Comparison of ENCODE assay signal across 30 mouse cellular contexts in the genomic region with DNA sequence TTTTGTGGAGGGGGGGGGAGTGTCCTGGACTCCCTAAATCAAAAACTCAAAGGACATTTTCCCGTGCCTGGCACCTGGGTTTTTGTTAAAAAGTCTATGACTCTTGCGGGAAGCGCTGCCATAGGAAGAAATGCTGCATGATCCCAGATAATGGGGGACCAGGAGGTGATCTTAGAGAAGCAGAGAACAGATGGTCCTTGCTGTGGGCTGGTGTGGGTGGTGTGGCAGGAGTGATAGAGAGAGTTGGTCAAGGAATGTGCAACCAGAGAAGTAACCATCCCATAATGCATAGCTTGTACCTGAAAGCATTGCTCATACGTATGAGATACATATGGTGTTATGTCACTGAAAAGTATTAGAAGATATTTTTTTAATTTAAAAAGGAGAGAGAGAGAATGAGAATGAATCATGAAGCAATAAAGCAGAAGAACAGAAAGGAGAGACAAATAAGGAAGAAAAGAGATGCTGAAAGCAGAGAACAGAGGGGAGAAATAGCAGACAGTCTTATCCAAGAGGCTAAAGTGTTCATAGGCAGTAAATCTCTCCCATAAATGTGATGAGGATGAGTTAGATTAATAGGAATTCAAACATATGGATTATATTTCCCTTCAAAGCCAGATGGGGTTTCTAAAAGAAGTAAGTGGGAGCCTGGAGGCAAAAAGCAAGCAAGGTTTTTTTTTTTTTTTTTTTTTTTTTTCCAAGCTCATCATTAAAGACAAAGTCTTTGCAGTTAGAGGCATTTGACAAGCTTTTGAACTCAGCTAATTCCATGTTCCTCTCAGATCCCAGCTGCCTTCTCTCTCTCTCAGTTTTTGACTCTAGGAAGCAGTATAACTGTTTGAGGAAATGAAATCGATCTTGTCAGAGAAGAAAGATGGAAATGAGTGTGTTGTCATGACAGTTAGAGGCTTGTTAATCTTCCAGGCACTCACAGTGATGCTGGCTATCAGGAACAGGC.
DNase-seq lines count a peak whose midpoint lies in the region; ATAC-seq and TF ChIP-seq lines count a peak whose summit lies in the region.
"Had no signal": no experiment of that assay in that cellular context is flagged by ENCODE, and none has a peak within 500 bp of the region (broad histone marks: within the 10 kb centered on the region; RNA-seq: fewer than 3 reads in every experiment).

No protein-coding gene starts in this region.

- TF ChIP-seq POLR2A in cortical plate, adult 2 months (IDR thresholded peaks at IDR 0.05; ENCODE audit: extremely low read depth, insufficient read depth, low read length) = no peak

- no peak overlapping the region for H3K27ac ChIP-seq in kidney, postnatal 0 days
- H3K27ac ChIP-seq in midbrain, embryonic 14.5 days (replicated peaks; ENCODE audit: low read depth, low read length) = no peak overlapping the region
- H3K27ac ChIP-seq in midbrain, embryonic 16.5 days (ENCODE audit: low read length) = no peak overlapping the region
- peak overlapping the region; percentile 45; the same call in 1 of the 2 replicates for H3K27ac ChIP-seq in cortical plate, adult 2 months (ENCODE audit: insufficient read depth, low read length)
- H3K27ac ChIP-seq: embryonic facial prominence, embryonic 12.5 days; forebrain, embryonic 12.5 days; heart, embryonic 10.5 days; hindbrain, embryonic 12.5 days; limb, embryonic 13.5 days; liver, embryonic 12.5 days; macrophage; midbrain, embryonic 13.5 days had no signal

- no peaks in the 10 kb centered on the region for H3K36me3 ChIP-seq in kidney, postnatal 0 days (ENCODE audit: insufficient read depth, low read length)
- H3K36me3 ChIP-seq in midbrain, embryonic 14.5 days (ENCODE audit: control insufficient read depth, insufficient read depth, low read length) = no peaks in the 10 kb centered on the region
- H3K36me3 ChIP-seq in midbrain, embryonic 16.5 days (ENCODE audit: control insufficient read depth, insufficient read depth, low read length) = no peaks in the 10 kb centered on the region
- H3K36me3 ChIP-seq: embryonic facial prominence, embryonic 12.5 days; forebrain, embryonic 12.5 days; G1E; heart, embryonic 10.5 days; hindbrain, embryonic 12.5 days; limb, embryonic 13.5 days; liver, embryonic 12.5 days; midbrain, embryonic 13.5 days had no signal

- ATAC-seq in kidney, postnatal 0 days (replicated peaks; ENCODE audit: low FRiP score, low read depth) = no peak
- ATAC-seq in midbrain, embryonic 14.5 days (ENCODE audit: low FRiP score, low TSS enrichment) = no peak
- no peak for ATAC-seq in midbrain, embryonic 16.5 days
- ATAC-seq: forebrain, postnatal 0 days; intestine, embryonic 16.5 days; liver, embryonic 12.5 days; liver, postnatal 0 days; lung, postnatal 0 days; midbrain, embryonic 13.5 days had no signal

- H3K4me2 ChIP-seq in kidney, postnatal 0 days (ENCODE audit: low read length) = no peak overlapping the region
- H3K4me2 ChIP-seq in midbrain, embryonic 14.5 days (ENCODE audit: low read length) = no peak overlapping the region
- H3K4me2 ChIP-seq in midbrain, embryonic 16.5 days (ENCODE audit: low read length) = no peak overlapping the region
- H3K4me2 ChIP-seq: embryonic facial prominence, embryonic 12.5 days; forebrain, embryonic 12.5 days; hindbrain, embryonic 12.5 days; limb, embryonic 13.5 days; liver, embryonic 12.5 days; midbrain, embryonic 13.5 days had no signal

- no peaks in the 10 kb centered on the region for H3K4me1 ChIP-seq in kidney, postnatal 0 days (replicated peaks; ENCODE audit: insufficient read depth, low read length)
- no peaks in the 10 kb centered on the region for H3K4me1 ChIP-seq in midbrain, embryonic 14.5 days (ENCODE audit: control insufficient read depth, insufficient read depth, low read length)
- no peaks in the 10 kb centered on the region for H3K4me1 ChIP-seq in midbrain, embryonic 16.5 days (ENCODE audit: control insufficient read depth, insufficient read depth, low read length)
- H3K4me1 ChIP-seq in cortical plate, adult 2 months (ENCODE audit: control insufficient read depth, insufficient read depth, low read length) = peaks cover 5% of the 10 kb centered on the region
- H3K4me1 ChIP-seq: forebrain, embryonic 12.5 days; hindbrain, embryonic 12.5 days; limb, embryonic 13.5 days; liver, embryonic 12.5 days; midbrain, embryonic 13.5 days had no signal

- H3K9ac ChIP-seq in kidney, postnatal 0 days (ENCODE audit: low read depth, low read length) = no peak overlapping the region
- no peak overlapping the region for H3K9ac ChIP-seq in midbrain, embryonic 14.5 days (replicated peaks; ENCODE audit: low read length)
- no peak overlapping the region for H3K9ac ChIP-seq in midbrain, embryonic 16.5 days (ENCODE audit: low read depth, low read length)
- H3K9ac ChIP-seq: embryonic facial prominence, embryonic 12.5 days; forebrain, embryonic 12.5 days; forebrain, postnatal 0 days; hindbrain, embryonic 12.5 days; limb, embryonic 13.5 days; liver, embryonic 12.5 days; liver, postnatal 0 days; midbrain, embryonic 13.5 days had no signal

- no peaks in the 10 kb centered on the region for H3K9me3 ChIP-seq in kidney, postnatal 0 days (replicated peaks; ENCODE audit: low read length)
- H3K9me3 ChIP-seq in midbrain, embryonic 14.5 days (ENCODE audit: control insufficient read depth, low read length) = no peaks in the 10 kb centered on the region
- H3K9me3 ChIP-seq in midbrain, embryonic 16.5 days (replicated peaks; ENCODE audit: control insufficient read depth, low read length, poor library complexity, severe bottlenecking) = no peaks in the 10 kb centered on the region
- H3K9me3 ChIP-seq: embryonic facial prominence, embryonic 12.5 days; forebrain, embryonic 12.5 days; G1E; heart, embryonic 10.5 days; hindbrain, embryonic 12.5 days; limb, embryonic 13.5 days; liver, embryonic 12.5 days; midbrain, embryonic 13.5 days had no signal

- peak; percentile 60 for DNase-seq in kidney, postnatal 0 days (ENCODE audit: low spot score)
- DNase-seq in kidney, postnatal 25 days = no peak
- DNase-seq in midbrain, embryonic 14.5 days = peak; percentile 2
- DNase-seq in ovary, postnatal 10 days (ENCODE audit: low spot score) = no peak
- DNase-seq in adrenal gland, postnatal 14 days = no peak
- DNase-seq: cerebellum, adult 8-10 months; cerebellum, postnatal 25 days; forebrain, postnatal 0 days; gastrocnemius, postnatal 14 days; heart, postnatal 36 days; kidney, adult 8-10 months; kidney, postnatal 36 days; layer of hippocampus, postnatal 36 days; liver, postnatal 0 days; right cerebral cortex, adult 18-20 months; spleen, adult 18-20 months; thymus, postnatal 14 days had no signal

- no peak overlapping the region for H3K4me3 ChIP-seq in kidney, postnatal 0 days (replicated peaks; ENCODE audit: low read depth, low read length)
- H3K4me3 ChIP-seq in midbrain, embryonic 14.5 days (replicated peaks; ENCODE audit: low read depth, low read length) = no peak overlapping the region
- H3K4me3 ChIP-seq in midbrain, embryonic 16.5 days (ENCODE audit: low read depth, low read length) = no peak overlapping the region
- no peak overlapping the region for H3K4me3 ChIP-seq in cortical plate, adult 2 months (ENCODE audit: insufficient read depth, low read length)
- H3K4me3 ChIP-seq: embryonic facial prominence, embryonic 12.5 days; forebrain, embryonic 12.5 days; heart, embryonic 10.5 days; hindbrain, embryonic 12.5 days; limb, embryonic 13.5 days; liver, embryonic 12.5 days; midbrain, embryonic 13.5 days had no signal

- 73% methylated on average over 5 of the region's 5 CpGs for WGBS in kidney, postnatal 0 days
- 86% methylated on average over 5 of the region's 5 CpGs for WGBS in midbrain, embryonic 14.5 days
- WGBS in midbrain, embryonic 16.5 days = 80% methylated on average over 5 of the region's 5 CpGs

- no peak for TF ChIP-seq CTCF in kidney, postnatal 0 days (IDR thresholded peaks at IDR 0.05; ENCODE audit: low read depth)
- TF ChIP-seq CTCF in cortical plate, adult 2 months (IDR thresholded peaks at IDR 0.05; ENCODE audit: extremely low read depth, insufficient read depth, low read length) = no peak

- no peaks in the 10 kb centered on the region for H3K27me3 ChIP-seq in kidney, postnatal 0 days (ENCODE audit: insufficient read depth, low read length)
- no peaks in the 10 kb centered on the region for H3K27me3 ChIP-seq in midbrain, embryonic 14.5 days (ENCODE audit: control insufficient read depth, insufficient read depth, low read length)
- no peaks in the 10 kb centered on the region for H3K27me3 ChIP-seq in midbrain, embryonic 16.5 days (ENCODE audit: control insufficient read depth, insufficient read depth, low read depth, low read length)
- H3K27me3 ChIP-seq: embryonic facial prominence, embryonic 12.5 days; forebrain, embryonic 12.5 days; hindbrain, embryonic 12.5 days; limb, embryonic 13.5 days; liver, embryonic 12.5 days; midbrain, embryonic 13.5 days had no signal

Comparison
In these comparisons a context has a peak if more than half of its experiments do, and no peak if none do; other contexts are left out.
1. DNase-seq: peak in kidney, postnatal 0 days (single experiment) and midbrain, embryonic 14.5 days (single experiment); none in kidney, postnatal 25 days (0 of 2), ovary, postnatal 10 days (single experiment) and adrenal gland, postnatal 14 days (single experiment).